Mouse (Mus musculus): ENCODE results near the gene Nek6. TPM values are rescaled to one million over a fixed set of nuclear protein-coding genes. Genes with fewer than 3 reads are reported as not detected.

The Nek6 gene
- polyA plus RNA-seq, 1 experiment = 27.6 TPM

DNA sequence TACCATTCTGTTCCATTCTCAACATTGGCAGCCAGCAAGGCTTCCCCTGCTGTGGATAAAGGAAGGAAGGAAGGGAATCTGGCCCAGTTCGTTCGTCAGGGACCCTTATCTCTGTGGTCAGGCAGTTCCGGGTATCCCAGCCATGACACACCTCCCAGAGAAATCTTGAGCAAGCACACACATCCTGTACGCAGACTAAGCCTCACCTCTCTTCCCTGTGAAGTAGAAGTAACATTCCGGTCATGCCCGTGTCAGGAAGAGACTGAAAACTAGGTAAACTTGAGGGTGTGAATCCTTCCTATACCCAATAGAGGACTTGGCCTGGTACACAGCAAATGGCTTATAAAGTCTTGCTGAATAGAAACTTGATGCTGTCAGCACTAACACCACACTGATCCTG lies 21.9 kb downstream of the Nek6 start:
- Histone ChIP-seq H3K4me1 (ENCODE audit: control insufficient read depth, insufficient read depth, low read length) (peaks cover 50% of the 10 kb centered on the region), H3K4me3 (replicated peaks; ENCODE audit: extremely low read depth, low read depth, low read length) (no peak overlapping the region)
- WGBS = 17% methylated on average over 6 of the region's 6 CpGs
- DNase-seq = peak; percentile 70
- TF ChIP-seq POLR2A (IDR thresholded peaks at IDR 0.05; ENCODE audit: borderline replicate concordance, extremely low read depth, low read depth, low read length) = no peak
- no peak for TF ChIP-seq CTCF (IDR thresholded peaks at IDR 0.05; ENCODE audit: insufficient read depth, low read length)

DNA sequence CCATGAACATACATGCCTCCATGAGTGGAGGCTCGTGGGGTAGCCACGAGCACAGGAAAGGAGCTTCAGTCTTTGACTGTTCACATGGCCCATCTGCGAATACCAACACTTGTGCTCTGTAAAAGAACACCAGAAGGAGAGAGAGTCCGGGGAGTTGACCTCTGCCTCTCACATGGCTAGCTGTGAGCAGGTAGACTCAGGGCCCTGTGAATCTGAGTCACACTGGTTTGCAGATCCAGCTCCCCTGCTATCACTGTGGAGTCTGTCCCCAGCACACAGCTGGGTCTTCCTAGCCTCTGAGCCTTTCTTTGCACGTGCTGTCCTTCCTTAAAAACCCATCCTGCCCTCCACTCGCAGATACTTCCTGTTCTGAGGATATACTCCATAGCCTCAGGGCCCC lies 22.3 kb downstream of the Nek6 start:
- no peak for TF ChIP-seq POLR2A (IDR thresholded peaks at IDR 0.05; ENCODE audit: borderline replicate concordance, extremely low read depth, low read depth, low read length)
- no peak for TF ChIP-seq CTCF (IDR thresholded peaks at IDR 0.05; ENCODE audit: insufficient read depth, low read length)
- WGBS = 49% methylated on average over 6 of the region's 6 CpGs
- peaks cover 48% of the 10 kb centered on the region for H3K4me1 ChIP-seq (ENCODE audit: control insufficient read depth, insufficient read depth, low read length)
- no peak overlapping the region for H3K4me3 ChIP-seq (replicated peaks; ENCODE audit: extremely low read depth, low read depth, low read length)
- DNase-seq = peak; percentile 40

DNA sequence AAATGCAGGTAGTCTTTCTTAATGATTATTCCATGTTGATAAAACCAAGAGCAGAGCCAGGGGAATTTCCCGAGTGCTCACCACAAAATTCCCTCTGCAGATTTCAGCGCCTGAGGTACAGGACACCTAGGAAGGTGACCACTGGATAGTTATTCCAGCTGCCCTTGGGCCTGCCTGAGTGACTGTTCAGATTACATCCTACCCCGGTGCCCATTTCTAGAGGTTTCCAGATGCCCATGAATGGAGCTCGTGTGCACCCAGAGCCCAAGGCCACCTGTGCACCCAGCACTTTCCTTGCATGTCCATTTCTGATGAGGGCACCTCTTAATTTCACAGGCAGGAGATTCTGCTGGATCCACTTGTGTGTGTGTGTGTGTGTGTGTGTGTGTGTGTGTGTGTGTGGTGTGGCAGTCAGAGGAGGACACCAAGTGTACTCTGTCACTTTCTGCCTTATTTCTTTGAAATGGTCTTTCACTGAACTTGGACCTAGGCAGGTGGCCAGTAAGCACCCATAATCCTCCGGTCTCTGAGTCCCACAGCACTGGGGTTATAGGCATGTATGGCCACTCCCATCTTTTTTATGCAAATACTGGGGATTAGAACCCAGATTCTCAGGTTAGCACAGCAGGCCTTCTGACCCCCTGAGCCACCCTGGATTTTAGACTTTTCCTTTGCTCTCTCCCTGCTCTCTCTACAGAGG lies 22.9 kb downstream of the Nek6 start:
- Histone ChIP-seq H3K4me3 (replicated peaks; ENCODE audit: extremely low read depth, low read depth, low read length) (no peak overlapping the region), H3K4me1 (ENCODE audit: control insufficient read depth, insufficient read depth, low read length) (peaks cover 46% of the 10 kb centered on the region)
- TF ChIP-seq POLR2A (IDR thresholded peaks at IDR 0.05; ENCODE audit: borderline replicate concordance, extremely low read depth, low read depth, low read length) (no peak), CTCF (IDR thresholded peaks at IDR 0.05; ENCODE audit: insufficient read depth, low read length) (no peak)
- no peak for DNase-seq
- WGBS = 79% methylated on average over 5 of the region's 5 CpGs

- H3K4me1 ChIP-seq (ENCODE audit: control insufficient read depth, insufficient read depth, low read length) = peaks cover 40% of the 10 kb centered on the region
- WGBS = 67% methylated on average over 8 of the region's 8 CpGs
- no peak for DNase-seq
- TF ChIP-seq POLR2A (IDR thresholded peaks at IDR 0.05; ENCODE audit: borderline replicate concordance, extremely low read depth, low read depth, low read length) = no peak
- no peak for TF ChIP-seq CTCF (IDR thresholded peaks at IDR 0.05; ENCODE audit: insufficient read depth, low read length)
- no peak overlapping the region for H3K4me3 ChIP-seq (replicated peaks; ENCODE audit: extremely low read depth, low read depth, low read length)
Measured at GRCm38 (mm10) chr2:38535051-38535450, 23.6 kb downstream of the Nek6 start.

- H3K4me3 ChIP-seq (replicated peaks; ENCODE audit: extremely low read depth, low read depth, low read length) = no peak overlapping the region
- H3K4me1 ChIP-seq (ENCODE audit: control insufficient read depth, insufficient read depth, low read length) = peaks cover 34% of the 10 kb centered on the region
- 37% methylated on average over 14 of the region's 14 CpGs for WGBS
- TF ChIP-seq CTCF (IDR thresholded peaks at IDR 0.05; ENCODE audit: insufficient read depth, low read length) (no peak), POLR2A (IDR thresholded peaks at IDR 0.05; ENCODE audit: borderline replicate concordance, extremely low read depth, low read depth, low read length) (no peak)
- DNase-seq = no peak
Measured at GRCm38 (mm10) chr2:38535521-38536220, 24.2 kb downstream of the Nek6 start.

GRCm38 (mm10) chr2:38536331-38536731 lies 24.9 kb downstream of the Nek6 start:
- no peak for DNase-seq
- WGBS = 35% methylated on average over 8 of the region's 8 CpGs
- no peak for TF ChIP-seq CTCF (IDR thresholded peaks at IDR 0.05; ENCODE audit: insufficient read depth, low read length)
- peaks cover 29% of the 10 kb centered on the region for H3K4me1 ChIP-seq (ENCODE audit: control insufficient read depth, insufficient read depth, low read length)
- no peak overlapping the region for H3K4me3 ChIP-seq (replicated peaks; ENCODE audit: extremely low read depth, low read depth, low read length)

DNA sequence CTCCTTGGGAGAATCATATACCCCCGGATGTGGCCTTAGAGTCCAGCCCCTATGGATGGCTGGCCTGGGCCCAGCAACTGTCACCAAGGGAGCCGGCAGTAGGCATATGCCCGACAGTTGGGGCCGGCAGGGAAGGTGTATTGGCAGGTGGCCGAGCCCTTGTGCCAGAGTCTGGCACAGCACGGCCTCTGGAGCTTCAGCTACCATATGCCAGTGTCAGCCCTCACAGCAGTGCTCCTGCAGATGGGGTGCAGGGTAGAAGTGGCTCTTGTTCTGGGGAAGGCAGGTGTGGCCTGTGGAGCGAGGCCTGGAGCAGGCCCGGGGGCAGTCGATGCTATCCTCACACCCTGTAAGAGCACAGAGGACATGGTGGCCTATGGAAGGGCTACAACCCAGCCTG lies 28.2 kb downstream of the Nek6 start:
- TF ChIP-seq POLR2A (IDR thresholded peaks at IDR 0.05; ENCODE audit: borderline replicate concordance, extremely low read depth, low read depth, low read length) (no peak), CTCF (IDR thresholded peaks at IDR 0.05; ENCODE audit: insufficient read depth, low read length) (no peak)
- no peak overlapping the region for H3K4me3 ChIP-seq (replicated peaks; ENCODE audit: extremely low read depth, low read depth, low read length)
- peaks cover 15% of the 10 kb centered on the region for H3K4me1 ChIP-seq (ENCODE audit: control insufficient read depth, insufficient read depth, low read length)
- WGBS = 74% methylated on average over 9 of the region's 9 CpGs
- DNase-seq = no peak

DNA sequence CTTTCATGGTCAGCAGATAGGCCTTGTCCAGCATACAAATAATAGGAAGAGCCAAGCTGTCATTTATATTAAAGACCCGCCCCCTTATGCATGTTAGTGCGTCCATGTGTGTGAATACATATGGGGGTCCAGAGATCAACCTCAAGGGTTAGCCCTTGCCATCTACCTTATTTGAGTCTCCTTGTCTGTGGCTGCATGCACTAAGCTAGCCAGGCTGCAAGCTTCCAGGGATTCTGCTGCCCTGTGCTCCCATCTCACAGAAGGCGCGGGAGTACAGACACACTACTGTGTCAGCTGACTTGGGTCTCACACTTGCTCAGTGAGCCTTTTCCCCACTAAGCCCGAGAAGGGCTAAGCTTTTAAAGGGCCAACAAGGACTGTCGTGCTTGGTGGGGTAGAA lies 29.2 kb downstream of the Nek6 start:
- DNase-seq = no peak
- Histone ChIP-seq H3K4me3 (replicated peaks; ENCODE audit: extremely low read depth, low read depth, low read length) (no peak overlapping the region), H3K4me1 (ENCODE audit: control insufficient read depth, insufficient read depth, low read length) (peaks cover 14% of the 10 kb centered on the region)
- WGBS = 88% methylated on average over 6 of the region's 6 CpGs
- no peak for TF ChIP-seq POLR2A (IDR thresholded peaks at IDR 0.05; ENCODE audit: borderline replicate concordance, extremely low read depth, low read depth, low read length)
- TF ChIP-seq CTCF (IDR thresholded peaks at IDR 0.05; ENCODE audit: insufficient read depth, low read length) = no peak

DNA sequence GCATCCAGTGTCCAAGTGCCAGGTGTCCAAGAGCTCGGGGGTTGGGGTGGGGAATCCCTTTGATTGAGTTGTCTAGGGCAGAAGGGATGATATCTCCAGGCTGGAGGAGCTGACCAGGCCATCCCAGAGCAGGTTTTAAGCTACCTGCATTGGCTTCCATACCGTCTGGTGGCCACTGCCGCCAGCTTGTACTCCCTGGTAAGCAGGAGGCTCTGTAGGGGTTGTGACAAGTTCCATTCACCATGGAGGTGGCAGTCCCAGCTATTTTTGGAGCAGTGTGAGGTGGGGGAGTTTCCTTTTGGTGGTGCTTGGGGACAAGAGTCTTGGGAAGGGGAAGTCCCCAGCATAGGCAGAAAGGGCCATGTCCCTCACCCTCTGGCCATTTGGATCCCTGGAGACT lies 29.7 kb downstream of the Nek6 start:
- TF ChIP-seq POLR2A (IDR thresholded peaks at IDR 0.05; ENCODE audit: borderline replicate concordance, extremely low read depth, low read depth, low read length) = no peak
- no peak for TF ChIP-seq CTCF (IDR thresholded peaks at IDR 0.05; ENCODE audit: insufficient read depth, low read length)
- 84% methylated on average over 3 of the region's 3 CpGs for WGBS
- H3K4me3 ChIP-seq (replicated peaks; ENCODE audit: extremely low read depth, low read depth, low read length) = no peak overlapping the region

DNA sequence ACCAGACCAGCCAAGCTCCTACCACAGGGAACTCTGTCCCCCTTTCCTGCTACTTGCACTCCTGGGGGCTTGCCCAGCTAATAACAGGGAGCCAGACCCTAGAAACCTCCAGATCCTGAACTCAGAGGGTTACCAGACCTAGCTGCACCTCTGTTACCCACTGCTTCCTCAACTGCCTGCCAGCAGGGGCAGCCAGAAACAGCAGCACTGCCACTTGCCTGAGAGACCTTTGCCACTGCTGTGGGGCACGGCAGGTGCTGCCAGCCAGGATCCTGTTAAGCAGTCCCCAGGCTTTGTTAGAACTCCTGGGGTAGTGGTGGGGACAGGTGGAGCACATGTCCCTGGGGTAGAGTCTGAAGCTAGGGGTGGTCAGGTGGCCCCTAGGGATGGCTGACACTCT lies 30.1 kb downstream of the Nek6 start:
- no peak for TF ChIP-seq CTCF (IDR thresholded peaks at IDR 0.05; ENCODE audit: insufficient read depth, low read length)
- no peak for TF ChIP-seq POLR2A (IDR thresholded peaks at IDR 0.05; ENCODE audit: borderline replicate concordance, extremely low read depth, low read depth, low read length)
- DNase-seq = no peak
- H3K4me1 ChIP-seq (ENCODE audit: control insufficient read depth, insufficient read depth, low read length) = peaks cover 16% of the 10 kb centered on the region
- WGBS = 83% methylated on average over 1 of the region's 1 CpGs
- no peak overlapping the region for H3K4me3 ChIP-seq (replicated peaks; ENCODE audit: extremely low read depth, low read depth, low read length)

More for the DNA sequence above, 29.7 kb downstream of the Nek6 start:
- peaks cover 14% of the 10 kb centered on the region for H3K4me1 ChIP-seq (ENCODE audit: control insufficient read depth, insufficient read depth, low read length)
- no peak for DNase-seq
